Mouse (Mus musculus) frontal cortex, postnatal 10 days (tissue): ENCODE results near the gene Hist1h2bf.
"Not testable (repeated sequence)": the region's sequence is repeated elsewhere in the genome, so short reads cannot be mapped to it uniquely, and the experiment has no call there.

Source experiments
- DNase-seq, 2 experiments: peaks; one replicate each; pipeline ENCODE4 v3.0.0; 2022; ENCODE audit warnings: low spot score in 2 of 2, mixed read lengths in 1 of 2

The Hist1h2bf gene

GRCm38 (mm10) chr13:23571504-23572217 is 2.3 kb downstream of the Hist1h2bf start:
- not testable (repeated sequence) for DNase-seq

GRCm38 (mm10) chr13:23571022-23571503 is 2.9 kb downstream of the Hist1h2bf start, which contains the start of the genes Hist1h2ae and Hist1h2bg:
Gene Hist1h2ae, minus strand, starts transcription at chr13:23571220.
Gene Hist1h2bg, plus strand, starts transcription at chr13:23571396.
- peak; percentile 65 to 66 for DNase-seq

GRCm38 (mm10) chr13:23570261-23571021 is 3.6 kb downstream of the Hist1h2bf start:
- DNase-seq = not testable (repeated sequence)

- DNase-seq = no peak
Measured at GRCm38 (mm10) chr13:23564482-23564881, 9.5 kb downstream of the Hist1h2bf start.

- DNase-seq = peak in 1 of 2 experiments; percentile 31
Measured at GRCm38 (mm10) chr13:23562699-23563462, 11.1 kb downstream of the Hist1h2bf start.

- peak; percentile 92 to 94 for DNase-seq
Measured at GRCm38 (mm10) chr13:23561883-23562659, 11.9 kb downstream of the Hist1h2bf start, which contains the start of gene Hist1h3e. Gene Hist1h3e, minus strand, starts transcription at chr13:23562369.

- not testable (repeated sequence) for DNase-seq
Measured at GRCm38 (mm10) chr13:23561531-23561882, 12.5 kb downstream of the Hist1h2bf start.

GRCm38 (mm10) chr13:23560699-23561098 is 13.3 kb downstream of the Hist1h2bf start:
- not testable (repeated sequence) for DNase-seq

GRCm38 (mm10) chr13:23556906-23557305 is 17.1 kb downstream of the Hist1h2bf start:
- DNase-seq = no peak

GRCm38 (mm10) chr13:23555839-23556416 is 18.1 kb downstream of the Hist1h2bf start:
- DNase-seq = peak; percentile 54 to 58

- peak; percentile 62 to 77 for DNase-seq
Measured at GRCm38 (mm10) chr13:23554925-23555838, 18.8 kb downstream of the Hist1h2bf start.

GRCm38 (mm10) chr13:23554393-23554792 is 19.6 kb downstream of the Hist1h2bf start:
- no peak for DNase-seq

- no peak for DNase-seq
Measured at GRCm38 (mm10) chr13:23552962-23553361, 21.0 kb downstream of the Hist1h2bf start, which contains the start of gene Hist1h1d. Gene Hist1h1d, plus strand, starts transcription at chr13:23553262.

- no peak for DNase-seq
Measured at GRCm38 (mm10) chr13:23551931-23552914, 21.8 kb downstream of the Hist1h2bf start.

- DNase-seq = peak; percentile 85 to 88
Measured at GRCm38 (mm10) chr13:23551146-23551834, 22.7 kb downstream of the Hist1h2bf start, which contains the start of gene Hist1h4f. Gene Hist1h4f, minus strand, starts transcription at chr13:23551648.

GRCm38 (mm10) chr13:23550761-23551145 is 23.2 kb downstream of the Hist1h2bf start:
- no peak for DNase-seq

GRCm38 (mm10) chr13:23546694-23547093 is 27.3 kb downstream of the Hist1h2bf start:
- DNase-seq = no peak

- not testable (repeated sequence) for DNase-seq
Measured at GRCm38 (mm10) chr13:23544787-23545120, 29.2 kb downstream of the Hist1h2bf start.
